Mouse (Mus musculus): ENCODE measurements around the gene Slc7a7. TPM values are rescaled to one million over a fixed set of nuclear protein-coding genes. Genes with fewer than 3 reads are reported as not detected.
A peak's percentile ranks its signal among the peaks of the same experiment; 100 is the strongest.

The Slc7a7 gene
- total RNA-seq, 2 experiments from 2014 or later, result 6.0 to 7.5 TPM

- peak; percentile 74 for ATAC-seq (replicated peaks; ENCODE audit: low FRiP score, poor library complexity, severe bottlenecking)
Observed at GRCm38 (mm10) chr14:54413877-54414700, 3.5 kb downstream of the Slc7a7 start.

GRCm38 (mm10) chr14:54412629-54413170 lies 4.9 kb downstream of the Slc7a7 start:
- ATAC-seq (replicated peaks; ENCODE audit: low FRiP score, poor library complexity, severe bottlenecking), result peak; percentile 62

- no peak for ATAC-seq (replicated peaks; ENCODE audit: low FRiP score, poor library complexity, severe bottlenecking)
Observed at GRCm38 (mm10) chr14:54412000-54412576, 5.5 kb downstream of the Slc7a7 start.

- no peak for ATAC-seq (replicated peaks; ENCODE audit: low FRiP score, poor library complexity, severe bottlenecking)
Observed at GRCm38 (mm10) chr14:54409980-54410810, 7.4 kb downstream of the Slc7a7 start.

GRCm38 (mm10) chr14:54409057-54409645 lies 8.4 kb downstream of the Slc7a7 start:
- ATAC-seq (replicated peaks; ENCODE audit: low FRiP score, poor library complexity, severe bottlenecking), result no peak

GRCm38 (mm10) chr14:54408336-54409056 lies 9.1 kb downstream of the Slc7a7 start:
- ATAC-seq (replicated peaks; ENCODE audit: low FRiP score, poor library complexity, severe bottlenecking), result no peak

GRCm38 (mm10) chr14:54401723-54402122 lies 15.9 kb downstream of the Slc7a7 start:
- ATAC-seq (replicated peaks; ENCODE audit: low FRiP score, poor library complexity, severe bottlenecking), result no peak

GRCm38 (mm10) chr14:54398921-54399382 lies 18.6 kb downstream of the Slc7a7 start:
- no peak for ATAC-seq (replicated peaks; ENCODE audit: low FRiP score, poor library complexity, severe bottlenecking)

- no peak for ATAC-seq (replicated peaks; ENCODE audit: low FRiP score, poor library complexity, severe bottlenecking)
Observed at GRCm38 (mm10) chr14:54398528-54398916, 19.1 kb downstream of the Slc7a7 start.

GRCm38 (mm10) chr14:54397872-54398527 lies 19.6 kb downstream of the Slc7a7 start:
- no peak for ATAC-seq (replicated peaks; ENCODE audit: low FRiP score, poor library complexity, severe bottlenecking)

GRCm38 (mm10) chr14:54396685-54397084 lies 20.9 kb downstream of the Slc7a7 start:
- no peak for ATAC-seq (replicated peaks; ENCODE audit: low FRiP score, poor library complexity, severe bottlenecking)

GRCm38 (mm10) chr14:54394309-54394708 lies 23.3 kb downstream of the Slc7a7 start:
- no peak for ATAC-seq (replicated peaks; ENCODE audit: low FRiP score, poor library complexity, severe bottlenecking)

- ATAC-seq (replicated peaks; ENCODE audit: low FRiP score, poor library complexity, severe bottlenecking), result no peak
Observed at GRCm38 (mm10) chr14:54393794-54394193, 23.8 kb downstream of the Slc7a7 start.

GRCm38 (mm10) chr14:54390843-54391242 lies 26.7 kb downstream of the Slc7a7 start:
- ATAC-seq (replicated peaks; ENCODE audit: low FRiP score, poor library complexity, severe bottlenecking), result no peak

GRCm38 (mm10) chr14:54387546-54387945 lies 30.0 kb downstream of the Slc7a7 start:
- no peak for ATAC-seq (replicated peaks; ENCODE audit: low FRiP score, poor library complexity, severe bottlenecking)

- ATAC-seq (replicated peaks; ENCODE audit: low FRiP score, poor library complexity, severe bottlenecking), result no peak
Observed at GRCm38 (mm10) chr14:54385968-54386618, 31.5 kb downstream of the Slc7a7 start.

GRCm38 (mm10) chr14:54384396-54384795 lies 33.2 kb downstream of the Slc7a7 start:
- no peak for ATAC-seq (replicated peaks; ENCODE audit: low FRiP score, poor library complexity, severe bottlenecking)

GRCm38 (mm10) chr14:54383355-54383771 lies 34.2 kb downstream of the Slc7a7 start:
- peak; percentile 45; the same call in 1 of the 2 replicates for ATAC-seq (replicated peaks; ENCODE audit: low FRiP score, poor library complexity, severe bottlenecking)

All from erythroblast, adult 5-6 weeks (primary cell).